Mouse (Mus musculus) retina, postnatal 7 days (tissue): ENCODE data around the gene Cdk1.
"Not testable (repeated sequence)": the region's sequence is repeated elsewhere in the genome, so short reads cannot be mapped to it uniquely, and the experiment has no call there.

ENCODE experiments used
- DNase-seq: peaks from one replicate; pipeline ENCODE4 v3.0.0-alpha.2; 2012; ENCODE audit warnings: low read depth, low spot score

The Cdk1 gene

GRCm38 (mm10) chr10:69352212-69353085 is at the start of gene Cdk1:
TSS of gene Cdk1 (minus strand) at chr10:69352938.
- DNase-seq = peak; percentile 94

- no peak for DNase-seq
Observed at GRCm38 (mm10) chr10:69399814-69400385, 47.2 kb upstream of the Cdk1 start.

- no peak for DNase-seq
Observed at GRCm38 (mm10) chr10:69398763-69399590, 46.2 kb upstream of the Cdk1 start, which contains the start of gene Ank3. TSS of gene Ank3 (plus strand) at chr10:69398773.

- DNase-seq = peak; percentile 54
Observed at GRCm38 (mm10) chr10:69398197-69398762, 45.5 kb upstream of the Cdk1 start.

- no peak for DNase-seq
Observed at GRCm38 (mm10) chr10:69389511-69389910, 36.8 kb upstream of the Cdk1 start.

- no peak for DNase-seq
Observed at GRCm38 (mm10) chr10:69386767-69387166, 34.0 kb upstream of the Cdk1 start.

GRCm38 (mm10) chr10:69385136-69385535 is 32.4 kb upstream of the Cdk1 start:
- no peak for DNase-seq

GRCm38 (mm10) chr10:69384640-69385039 is 31.9 kb upstream of the Cdk1 start:
- DNase-seq = no peak

GRCm38 (mm10) chr10:69383186-69383585 is 30.4 kb upstream of the Cdk1 start:
- DNase-seq = no peak

- DNase-seq = no peak
Observed at GRCm38 (mm10) chr10:69375154-69375553, 22.4 kb upstream of the Cdk1 start.

GRCm38 (mm10) chr10:69373796-69374550 is 21.2 kb upstream of the Cdk1 start:
- no peak for DNase-seq

- no peak for DNase-seq
Observed at GRCm38 (mm10) chr10:69372061-69372460, 19.3 kb upstream of the Cdk1 start.

- peak; percentile 49 for DNase-seq
Observed at GRCm38 (mm10) chr10:69371441-69371840, 18.7 kb upstream of the Cdk1 start.

- DNase-seq = no peak
Observed at GRCm38 (mm10) chr10:69369321-69369720, 16.6 kb upstream of the Cdk1 start.

GRCm38 (mm10) chr10:69366877-69367387 is 14.2 kb upstream of the Cdk1 start:
- DNase-seq = no peak

GRCm38 (mm10) chr10:69366208-69366607 is 13.5 kb upstream of the Cdk1 start:
- no peak for DNase-seq

- DNase-seq = no peak
Observed at GRCm38 (mm10) chr10:69359666-69360065, 6.9 kb upstream of the Cdk1 start.

- DNase-seq = not testable (repeated sequence)
Observed at GRCm38 (mm10) chr10:69353086-69353479, 345 bp upstream of the Cdk1 start.

GRCm38 (mm10) chr10:69351842-69352211 is 911 bp downstream of the Cdk1 start:
- no peak for DNase-seq

- no peak for DNase-seq
Observed at GRCm38 (mm10) chr10:69351071-69351841, 1.5 kb downstream of the Cdk1 start.
